Mouse (Mus musculus) CD4-positive, CD25-positive, alpha-beta regulatory T cell, adult 4 months (primary cell): ENCODE results near the gene Tnfaip3. TPM values are rescaled to one million over a fixed set of nuclear protein-coding genes. Genes with fewer than 3 reads are reported as not detected.

Source experiments
- ATAC-seq: one replicate; pipeline ENCODE4 v1.8.0; 2017
- polyA plus RNA-seq, 2 experiments: library from polyadenylated mRNA; unstranded; fragments of 100-300 nt; shearing (Covaris generic); gene quantifications; one replicate each; pipeline ENCODE4 v1.2.1; 2017

The Tnfaip3 gene
- polyA plus RNA-seq, 2 experiments from 2014 or later = 36.6 to 47.4 TPM

GRCm38 (mm10) chr10:18964856-18965255 lies 50.6 kb downstream of the Tnfaip3 start:
- ATAC-seq = peak; percentile 88

DNA sequence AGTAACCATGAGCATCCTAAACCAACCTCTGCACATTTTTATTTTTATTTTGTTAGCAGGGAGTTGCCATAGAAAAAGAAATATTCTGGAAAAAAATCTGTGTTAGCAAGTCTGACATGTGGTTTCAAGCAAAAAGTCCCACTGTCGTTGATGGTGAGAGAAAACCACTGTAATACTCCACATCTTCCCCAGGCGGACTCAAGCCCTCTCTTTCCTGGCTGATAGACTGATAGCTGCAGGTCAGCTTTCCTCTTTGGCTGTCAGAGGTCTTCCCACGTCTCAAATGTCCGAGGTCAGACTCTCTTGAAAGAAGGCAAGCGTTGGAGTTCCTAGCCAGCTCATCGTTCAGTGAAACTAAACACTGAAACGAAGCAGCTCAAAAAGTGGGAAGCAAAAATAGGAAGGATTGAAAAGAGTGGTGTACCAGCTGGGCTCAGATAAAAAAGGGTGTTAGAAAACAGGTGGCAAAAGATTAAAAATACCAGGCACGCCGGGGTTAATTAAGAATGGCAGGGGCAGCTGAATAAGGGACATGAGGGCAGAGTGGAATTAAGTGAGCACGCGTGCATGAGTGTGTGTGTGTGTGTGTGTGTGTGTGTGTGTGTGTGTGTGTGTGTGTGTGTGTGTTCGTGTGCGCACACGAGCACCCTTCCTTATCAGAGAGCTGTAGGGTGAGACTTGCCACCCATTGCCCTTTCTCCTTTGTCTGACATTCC lies 55.5 kb downstream of the Tnfaip3 start:
- no peak for ATAC-seq

- ATAC-seq = peak; percentile 97
Measured at GRCm38 (mm10) chr10:18953706-18954071, 61.8 kb downstream of the Tnfaip3 start.

DNA sequence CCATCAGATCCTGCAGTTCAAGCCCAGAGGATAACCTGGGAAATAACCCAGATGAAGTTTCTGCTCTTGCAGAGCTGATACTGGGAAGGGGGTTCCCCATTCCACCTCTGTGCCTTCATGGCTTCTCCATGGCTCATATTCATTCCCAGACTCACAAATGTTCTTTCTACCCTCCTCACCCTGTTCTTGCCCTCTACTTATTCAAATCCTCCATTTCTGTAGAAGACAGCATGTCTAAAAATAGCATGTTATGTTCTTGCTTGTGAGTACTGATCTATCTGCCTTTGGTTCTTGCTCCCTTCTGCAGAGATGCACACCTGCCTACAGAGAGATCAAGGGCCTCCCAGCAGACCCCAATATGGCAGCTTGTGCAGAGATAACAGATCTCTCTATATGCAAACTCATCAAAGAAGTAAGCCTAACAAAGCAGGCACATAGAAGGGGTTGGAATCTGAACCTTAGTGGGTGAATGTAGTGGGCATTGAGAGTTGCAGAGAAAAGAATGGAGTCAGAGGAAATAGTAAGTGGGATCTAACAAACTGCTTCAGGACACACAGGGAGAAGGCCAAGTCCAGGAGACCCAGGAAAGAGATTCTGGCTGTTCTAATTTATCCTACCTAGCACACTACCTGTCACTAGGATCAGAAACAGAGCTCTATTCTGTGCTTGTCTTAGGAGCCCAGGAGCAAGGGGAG lies 62.3 kb downstream of the Tnfaip3 start:
- ATAC-seq = no peak

Other genes starting within 250 kb of the Tnfaip3 start
- not detected for gene Gm4922, start 228.9 kb downstream of the Tnfaip3 start, polyA plus RNA-seq
- gene Perp, start 170.6 kb downstream of the Tnfaip3 start, polyA plus RNA-seq = under 1 TPM; 0.65 to 0.84 TPM